Mouse (Mus musculus) erythroblast, embryonic 14.5 days (primary cell): ENCODE results near the gene 1110032F04Rik.

ENCODE experiments used
- GATA1 ChIP-seq: IDR thresholded peaks from 2 replicates; pipeline ENCODE4 v1.6.1; 2012; ENCODE audit warnings: low read length, inconsistent platforms, mixed read lengths
- TAL1 ChIP-seq: IDR thresholded peaks from 3 replicates; pipeline ENCODE4 v1.6.1; 2012; ENCODE audit warnings: low read length, inconsistent platforms, mixed read lengths

DNA sequence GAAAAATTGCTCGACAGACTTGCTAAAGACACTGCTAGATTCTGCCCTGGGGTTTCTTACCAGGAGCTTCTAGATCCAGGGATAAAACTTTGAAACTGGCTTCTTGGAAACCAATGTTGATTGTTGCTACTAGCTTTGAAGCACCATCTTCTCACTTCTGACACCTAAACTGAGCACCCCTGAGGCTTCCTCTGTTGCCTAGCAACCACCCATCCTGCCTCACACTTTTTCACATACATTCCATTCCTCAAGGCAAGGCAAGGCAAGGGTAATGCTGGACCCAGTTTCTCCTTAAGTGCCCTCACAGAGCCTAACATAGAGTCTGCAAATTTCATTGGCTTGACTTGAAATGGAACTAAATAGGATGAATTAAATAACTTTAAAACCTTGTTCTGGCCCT lies 17.0 kb upstream of the 1110032F04Rik start:
- TF ChIP-seq GATA1 = no peak
- TF ChIP-seq TAL1 = no peak
